Mouse (Mus musculus) intestine, postnatal 0 days (tissue): ENCODE results near the gene Hacd4. TPM values are rescaled to one million over a fixed set of nuclear protein-coding genes. Genes with fewer than 3 reads are reported as not detected.

Source experiments
- ATAC-seq: fragments of 200-750 bp; cut with Nextera tagmentation; 2 replicates; pipeline ENCODE4 v1.8.0; 2017; ENCODE audit warnings: mild to moderate bottlenecking, moderate TSS enrichment, moderate library complexity
- H3K27ac ChIP-seq: fragments of 300-500 bp; sonication (generic); 2 replicates; pipeline ENCODE4 v1.5.1; 2014; ENCODE audit warnings: mild to moderate bottlenecking, low read depth, low read length, moderate library complexity
- H3K27me3 ChIP-seq: fragments of 300-500 bp; sonication (generic); replicated peaks from 2 replicates; pipeline ENCODE4 v1.6.1; 2014; ENCODE audit warnings: low read length, mixed read lengths; ENCODE audit not compliant: control insufficient read depth, insufficient read depth
- H3K36me3 ChIP-seq: fragments of 300-500 bp; sonication (generic); 2 replicates; pipeline ENCODE4 v1.6.1; 2014; ENCODE audit warnings: mild to moderate bottlenecking, moderate library complexity; ENCODE audit not compliant: control insufficient read depth, insufficient read depth
- H3K4me1 ChIP-seq: fragments of 300-500 bp; sonication (generic); replicated peaks from 2 replicates; pipeline ENCODE4 v1.6.1; 2014; ENCODE audit warnings: antibody characterized with exemption, low read length, mixed read lengths; ENCODE audit not compliant: control insufficient read depth, insufficient read depth
- H3K4me2 ChIP-seq: fragments of 300-500 bp; sonication (generic); replicated peaks from 2 replicates; pipeline ENCODE4 v1.6.1; 2014; ENCODE audit warnings: low read depth, mild to moderate bottlenecking, moderate library complexity
- H3K4me3 ChIP-seq: fragments of 300-500 bp; sonication (generic); 2 replicates; pipeline ENCODE4 v1.5.1; 2014; ENCODE audit warnings: low read depth, low read length
- H3K9ac ChIP-seq: fragments of 300-500 bp; sonication (generic); 2 replicates; pipeline ENCODE4 v1.6.1; 2014; ENCODE audit warnings: mild to moderate bottlenecking, low read depth, low read length
- H3K9me3 ChIP-seq: fragments of 300-500 bp; sonication (generic); 2 replicates; pipeline ENCODE4 v1.6.1; 2016; ENCODE audit warnings: mixed run types; ENCODE audit not compliant: control insufficient read depth
- CTCF ChIP-seq: sonication (generic); IDR thresholded peaks from 2 replicates; pipeline ENCODE4 v1.5.1; 2016; ENCODE audit warnings: low read depth, mild to moderate bottlenecking, control low read depth, antibody characterized with exemption, moderate library complexity
- whole genome bisulfite sequencing: fragments of 180-500 bp; shearing (Covaris S2); extraction: QIAGEN DNeasy Blood & Tissue Kit; methylation state at CpG from one replicate; pipeline ENCODE4 v1.1.7; 2014; 5-methylcytosine and 5-hydroxymethylcytosine counted together
- polyA plus RNA-seq: library from polyadenylated mRNA; unstranded; fragments of >200 nt; fragmentation: Nextera tagmentation; extraction: Ambion mirVana; gene quantifications from 2 replicates; pipeline ENCODE4 v1.2.1, GENCODE M21; 2015

Hacd4 gene
- polyA plus RNA-seq, 1 experiment from 2014 or later = 6.6 TPM

GRCm38 (mm10) chr4:88419378-88419777, 19.4 kb downstream of the Hacd4 start:
- Histone ChIP-seq H3K9ac (no peak overlapping the region), H3K27ac (no peak overlapping the region), H3K27me3 (no peaks in the 10 kb centered on the region), H3K4me3 (no peak overlapping the region), H3K4me1 (no peaks in the 10 kb centered on the region), H3K9me3 (no peaks in the 10 kb centered on the region), H3K4me2 (no peak overlapping the region), H3K36me3 (no peaks in the 10 kb centered on the region)
- 93% methylated on average over 5 of the region's 5 CpGs for WGBS
- no peak for TF ChIP-seq CTCF
- ATAC-seq = no peak

DNA sequence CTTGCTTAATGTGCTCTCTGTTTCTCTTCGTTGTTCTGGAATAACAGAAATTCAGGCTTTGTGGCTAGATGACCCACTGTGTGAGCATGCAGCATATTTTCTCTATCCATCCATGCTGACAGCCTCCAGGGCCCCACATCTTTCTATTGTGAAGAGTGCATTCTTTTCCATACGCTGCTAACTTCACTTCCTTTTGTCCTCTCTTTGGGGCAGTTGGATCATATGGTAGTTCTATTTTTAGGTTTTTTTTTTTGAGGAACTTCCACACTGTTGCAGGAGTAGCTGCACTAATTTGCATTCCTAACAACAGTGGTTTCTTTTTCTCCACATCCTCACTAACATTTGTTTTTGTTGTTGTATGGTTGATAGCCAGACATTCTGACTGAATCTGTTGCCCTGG, 23.7 kb downstream of the Hacd4 start:
- TF ChIP-seq CTCF = no peak
- Histone ChIP-seq H3K9me3 (no peaks in the 10 kb centered on the region), H3K4me1 (no peaks in the 10 kb centered on the region), H3K36me3 (no peaks in the 10 kb centered on the region), H3K27ac (no peak overlapping the region), H3K9ac (no peak overlapping the region), H3K4me2 (no peak overlapping the region), H3K4me3 (no peak overlapping the region), H3K27me3 (no peaks in the 10 kb centered on the region)
- ATAC-seq = no peak
- 66% methylated on average over 2 of the region's 2 CpGs for WGBS

GRCm38 (mm10) chr4:88412331-88412730, 26.4 kb downstream of the Hacd4 start:
- ATAC-seq = no peak
- Histone ChIP-seq H3K27me3 (no peaks in the 10 kb centered on the region), H3K4me1 (no peaks in the 10 kb centered on the region), H3K9me3 (no peaks in the 10 kb centered on the region), H3K9ac (no peak overlapping the region), H3K4me3 (no peak overlapping the region), H3K27ac (no peak overlapping the region), H3K4me2 (no peak overlapping the region), H3K36me3 (no peaks in the 10 kb centered on the region)
- 75% methylated on average over 2 of the region's 2 CpGs for WGBS
- TF ChIP-seq CTCF = no peak

DNA sequence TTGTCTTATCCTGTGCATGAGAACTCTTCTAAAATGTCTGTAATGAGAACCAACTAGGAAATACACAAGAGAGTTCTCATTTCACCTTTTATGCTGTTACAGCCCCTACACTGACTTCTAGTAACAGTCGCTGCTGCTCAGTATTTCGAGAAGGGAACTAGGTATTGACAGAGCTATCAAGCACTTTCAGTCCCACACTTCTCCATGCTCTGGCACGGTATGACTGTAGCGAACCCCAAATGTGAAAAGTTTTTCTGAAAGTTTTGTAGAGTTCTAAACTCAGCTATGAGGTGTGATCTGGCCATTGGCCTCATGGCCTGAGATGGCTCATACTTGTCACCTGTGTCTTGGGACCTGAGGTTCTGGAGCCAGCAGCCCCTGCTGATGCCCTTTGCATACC, 29.4 kb downstream of the Hacd4 start:
- Histone ChIP-seq H3K4me3 (no peak overlapping the region), H3K27ac (no peak overlapping the region), H3K9ac (no peak overlapping the region), H3K4me2 (no peak overlapping the region), H3K4me1 (no peaks in the 10 kb centered on the region), H3K9me3 (no peaks in the 10 kb centered on the region), H3K36me3 (no peaks in the 10 kb centered on the region), H3K27me3 (no peaks in the 10 kb centered on the region)
- no peak for ATAC-seq
- WGBS = 96% methylated on average over 4 of the region's 4 CpGs
- no peak for TF ChIP-seq CTCF

GRCm38 (mm10) chr4:88406887-88407696, 31.6 kb downstream of the Hacd4 start:
- no peak overlapping the region for H3K9ac ChIP-seq
- no peak for ATAC-seq
- H3K9me3 ChIP-seq = no peaks in the 10 kb centered on the region
- no peak for TF ChIP-seq CTCF
- WGBS = 83% methylated on average over 4 of the region's 4 CpGs
- no peak overlapping the region for H3K4me3 ChIP-seq
- H3K36me3 ChIP-seq = no peaks in the 10 kb centered on the region
- H3K27me3 ChIP-seq = no peaks in the 10 kb centered on the region
- no peak overlapping the region for H3K27ac ChIP-seq
- no peak overlapping the region for H3K4me2 ChIP-seq
- no peaks in the 10 kb centered on the region for H3K4me1 ChIP-seq

GRCm38 (mm10) chr4:88402884-88403283, 35.8 kb downstream of the Hacd4 start:
- H3K27me3 ChIP-seq = no peaks in the 10 kb centered on the region
- no peak overlapping the region for H3K4me2 ChIP-seq
- H3K27ac ChIP-seq = no peak overlapping the region
- H3K4me3 ChIP-seq = no peak overlapping the region
- WGBS = 94% methylated on average over 6 of the region's 6 CpGs
- no peak for TF ChIP-seq CTCF
- H3K9me3 ChIP-seq = no peaks in the 10 kb centered on the region
- H3K9ac ChIP-seq = no peak overlapping the region
- no peaks in the 10 kb centered on the region for H3K36me3 ChIP-seq
- no peak for ATAC-seq
- no peaks in the 10 kb centered on the region for H3K4me1 ChIP-seq

DNA sequence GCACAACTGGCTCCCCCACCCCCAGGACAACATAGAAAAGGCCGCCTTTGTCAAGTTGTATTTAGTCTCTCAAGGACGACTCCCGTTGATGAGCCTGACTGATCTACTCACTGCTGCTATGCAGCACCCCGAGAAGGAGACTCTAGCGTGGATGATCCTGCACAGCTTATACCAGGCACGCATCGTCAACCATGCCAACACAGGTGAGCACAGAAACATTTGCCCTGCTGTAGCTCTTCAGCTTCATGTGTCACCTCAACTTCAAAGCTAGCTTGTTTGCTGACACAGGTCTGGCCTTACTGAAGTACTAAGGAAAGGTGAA, 37.8 kb downstream of the Hacd4 start:
- no peaks in the 10 kb centered on the region for H3K36me3 ChIP-seq
- TF ChIP-seq CTCF = no peak
- ATAC-seq = no peak
- H3K27me3 ChIP-seq = no peaks in the 10 kb centered on the region
- no peak overlapping the region for H3K4me3 ChIP-seq
- no peaks in the 10 kb centered on the region for H3K4me1 ChIP-seq
- 85% methylated on average over 7 of the region's 7 CpGs for WGBS
- H3K9me3 ChIP-seq = no peaks in the 10 kb centered on the region
- H3K27ac ChIP-seq = no peak overlapping the region
- no peak overlapping the region for H3K9ac ChIP-seq
- H3K4me2 ChIP-seq = no peak overlapping the region
